ENCODE assay signal across 9 mouse cellular contexts in genomic region chr7:112400175-112400574, GRCm38 (mm10). TPM values are rescaled to one million over a fixed set of nuclear protein-coding genes. Genes with fewer than 3 reads are reported as not detected.
DNase-seq lines count a peak whose midpoint lies in the region; ATAC-seq and TF ChIP-seq lines count a peak whose summit lies in the region.
"Had no signal": no experiment of that assay in that cellular context is flagged by ENCODE, and none has a peak within 500 bp of the region (broad histone marks: within the 10 kb centered on the region; RNA-seq: fewer than 3 reads in every experiment).

No protein-coding gene starts in this region.

- intact Hi-C loops in left cerebral cortex, adult 2 months (cut with DNase I), result loop anchor here (2.0 to 10.0 kb wide), 2 partner anchors 469 to 735 kb away; no protein-coding TSS in a partner anchor

- TF ChIP-seq CTCF in left cerebral cortex, adult 2 months (IDR thresholded peaks at IDR 0.05), result peak; percentile 89

- H3K4me3 ChIP-seq in hindbrain, embryonic 14.5 days (replicated peaks; ENCODE audit: low read length), result no peak overlapping the region
- H3K4me3 ChIP-seq in left cerebral cortex, adult 2 months, result no peak overlapping the region
- no peak overlapping the region for H3K4me3 ChIP-seq in midbrain, embryonic 11.5 days (ENCODE audit: low read depth, low read length)

- 46% methylated on average over 6 of the region's 6 CpGs for WGBS in hindbrain, embryonic 14.5 days
- 50% methylated on average over 6 of the region's 6 CpGs for WGBS in midbrain, embryonic 11.5 days

- no peak overlapping the region for H3K27ac ChIP-seq in hindbrain, embryonic 14.5 days
- H3K27ac ChIP-seq in left cerebral cortex, adult 2 months, result no peak overlapping the region
- H3K27ac ChIP-seq in midbrain, embryonic 11.5 days (ENCODE audit: low read depth, low read length), result no peak overlapping the region

- H3K9me3 ChIP-seq in hindbrain, embryonic 14.5 days (ENCODE audit: control insufficient read depth, low read length), result no peaks in the 10 kb centered on the region
- no peaks in the 10 kb centered on the region for H3K9me3 ChIP-seq in midbrain, embryonic 11.5 days (ENCODE audit: control insufficient read depth, low read length)

- DNase-seq in right cerebral cortex, adult 18-20 months, result peak; percentile 53
- DNase-seq in right cerebral cortex, postnatal 36 days (ENCODE audit: low spot score in 2 of 2), result no peak
- peak; percentile 79 for DNase-seq in cerebellum, adult 9-10 months
- DNase-seq in hindbrain, embryonic 14.5 days (ENCODE audit: low spot score), result peak; percentile 91
- DNase-seq in left cerebral cortex, adult 2 months (ENCODE audit: extremely low spot score in 1 of 2, low spot score in 2 of 2), result peak; percentile 60 to 67
- peak; percentile 98 for DNase-seq in midbrain, embryonic 11.5 days (ENCODE audit: low spot score, missing footprints)
- peak; percentile 36 for DNase-seq in splenic B cell, adult 2 months (ENCODE audit: low read depth, low spot score)

- no peaks in the 10 kb centered on the region for H3K27me3 ChIP-seq in hindbrain, embryonic 14.5 days (ENCODE audit: control insufficient read depth, insufficient read depth, low read length)
- no peaks in the 10 kb centered on the region for H3K27me3 ChIP-seq in midbrain, embryonic 11.5 days (ENCODE audit: control insufficient read depth, insufficient read depth, low read length)
- no peaks in the 10 kb centered on the region for H3K27me3 ChIP-seq in splenic B cell, adult 2 months (ENCODE audit: control insufficient read depth, insufficient read depth, low read length, poor library complexity, severe bottlenecking)

- H3K4me1 ChIP-seq in hindbrain, embryonic 14.5 days (replicated peaks; ENCODE audit: control insufficient read depth, insufficient read depth, low read length), result no peaks in the 10 kb centered on the region
- H3K4me1 ChIP-seq in midbrain, embryonic 11.5 days (ENCODE audit: control insufficient read depth, insufficient read depth, low read length), result peaks cover 6% of the 10 kb centered on the region

- no peak overlapping the region for H3K4me2 ChIP-seq in hindbrain, embryonic 14.5 days (replicated peaks)
- no peak overlapping the region for H3K4me2 ChIP-seq in midbrain, embryonic 11.5 days

- no peaks in the 10 kb centered on the region for H3K36me3 ChIP-seq in hindbrain, embryonic 14.5 days (replicated peaks; ENCODE audit: control insufficient read depth, insufficient read depth)
- no peaks in the 10 kb centered on the region for H3K36me3 ChIP-seq in midbrain, embryonic 11.5 days (ENCODE audit: control insufficient read depth, insufficient read depth, low read length)
- no peaks in the 10 kb centered on the region for H3K36me3 ChIP-seq in splenic B cell, adult 2 months (ENCODE audit: control insufficient read depth, insufficient read depth, low read length, poor library complexity, severe bottlenecking)

- peak; percentile 64 for ATAC-seq in frontal cortex, adult (ENCODE audit: low TSS enrichment)
- peak; percentile 40; the same call in 1 of the 2 replicates for ATAC-seq in hindbrain, embryonic 14.5 days (ENCODE audit: low FRiP score)
- peak; percentile 38; the same call in 1 of the 2 replicates for ATAC-seq in midbrain, embryonic 11.5 days (ENCODE audit: low FRiP score)

- no peak overlapping the region for H3K9ac ChIP-seq in hindbrain, embryonic 14.5 days
- H3K9ac ChIP-seq in midbrain, embryonic 11.5 days (ENCODE audit: low read length), result no peak overlapping the region

RNA-seq across cellular contexts. Expression of gene Parva, which starts 27.1 kb away (rescaled TPM):
- polyA plus RNA-seq in hindbrain, embryonic 14.5 days (2014; fragmentation: Nextera tagmentation; extraction: Ambion mirVana), result 28.1 and 28.8 TPM in 2 replicates
- total RNA-seq in left cerebral cortex, adult 2 months (2021), result 10 to 100 TPM; 52.8 to 57.2 TPM
- polyA plus RNA-seq in midbrain, embryonic 11.5 days (2014; fragmentation: Nextera tagmentation; extraction: Ambion mirVana), result 50.0 and 50.2 TPM in 2 replicates
- total RNA-seq: neutrophil, adult 5-6 weeks had no signal

Comparison
In these comparisons a context has a peak if more than half of its experiments do, and no peak if none do; other contexts are left out.
1. DNase-seq: peak in right cerebral cortex, adult 18-20 months (single experiment), cerebellum, adult 9-10 months (single experiment), hindbrain, embryonic 14.5 days (single experiment), left cerebral cortex, adult 2 months (2 of 2), midbrain, embryonic 11.5 days (single experiment) and splenic B cell, adult 2 months (single experiment); none in right cerebral cortex, postnatal 36 days (0 of 2).
2. Peak in every context shown above with its lines, with median percentiles within 50 percentile points of each other: ATAC-seq.